In the genomic region with DNA sequence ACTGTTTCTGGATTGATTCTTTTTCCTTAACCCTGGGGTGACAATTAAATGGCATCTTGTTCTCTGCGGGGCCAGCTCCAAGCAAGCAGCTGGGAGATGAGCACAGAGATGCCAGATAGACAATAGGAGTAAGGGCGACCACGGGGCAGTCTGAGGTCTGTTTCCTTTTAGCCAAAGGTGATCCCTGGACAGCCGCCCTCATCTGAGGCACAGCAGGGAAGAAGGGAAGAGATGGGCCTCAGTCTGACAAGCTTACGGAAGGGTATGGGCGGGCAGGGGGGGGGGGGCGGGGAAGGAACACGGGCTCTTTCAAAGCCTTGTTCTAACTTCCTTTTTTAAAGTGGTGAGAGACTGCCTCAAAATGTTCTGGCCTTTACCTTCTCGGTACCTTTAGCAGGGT, we compare ENCODE assay signal across 21 mouse cellular contexts. TPM values are rescaled to one million over a fixed set of nuclear protein-coding genes. Genes with fewer than 3 reads are reported as not detected.
DNase-seq lines count a peak whose midpoint lies in the region; ATAC-seq and TF ChIP-seq lines count a peak whose summit lies in the region.
"Had no signal": no experiment of that assay in that cellular context is flagged by ENCODE, and none has a peak within 500 bp of the region (broad histone marks: within the 10 kb centered on the region; RNA-seq: fewer than 3 reads in every experiment).

No protein-coding gene starts in this region.

- intact Hi-C loops in gastrocnemius, adult 2 months (cut with DNase I): no loop called here
- intact Hi-C loops in left cerebral cortex, postnatal 4 days (cut with DNase I): no loop called here
- intact Hi-C loops in left cerebral cortex, postnatal 36 days (cut with DNase I): no loop called here

- 26% methylated on average over 9 of the region's 9 CpGs for WGBS in forebrain, embryonic 13.5 days

- peak; percentile 10 for DNase-seq in gastrocnemius, adult 2 months
- DNase-seq in gastrocnemius, adult 18-20 months (ENCODE audit: low spot score): no peak
- DNase-seq in left cerebral cortex, postnatal 4 days: peak; percentile 14
- no peak for DNase-seq in left cerebral cortex, postnatal 36 days (ENCODE audit: low spot score in 2 of 2)
- DNase-seq in right cerebral cortex, postnatal 25 days: no peak
- DNase-seq: adrenal gland, postnatal 10 days; B cell, adult 2 months; cerebellum, adult 11 months; cerebellum, adult 8-10 months; forebrain, postnatal 0 days; gastrocnemius, postnatal 36 days; heart, adult 2 months; heart, postnatal 14 days had no signal

- H3K9me3 ChIP-seq in forebrain, embryonic 13.5 days (replicated peaks): no peaks in the 10 kb centered on the region
- H3K9me3 ChIP-seq: embryonic facial prominence, embryonic 12.5 days; forebrain, embryonic 12.5 days; heart, embryonic 15.5 days had no signal

- no peak overlapping the region for H3K9ac ChIP-seq in forebrain, embryonic 13.5 days
- H3K9ac ChIP-seq: embryonic facial prominence, embryonic 12.5 days; forebrain, embryonic 12.5 days; forebrain, postnatal 0 days; heart, embryonic 15.5 days; hindbrain, embryonic 14.5 days had no signal

- H3K36me3 ChIP-seq in forebrain, embryonic 13.5 days (ENCODE audit: poor library complexity, severe bottlenecking): no peaks in the 10 kb centered on the region
- H3K36me3 ChIP-seq: embryonic facial prominence, embryonic 12.5 days; forebrain, embryonic 12.5 days; heart, embryonic 15.5 days had no signal

- H3K27me3 ChIP-seq in forebrain, embryonic 13.5 days: no peaks in the 10 kb centered on the region
- H3K27me3 ChIP-seq: embryonic facial prominence, embryonic 12.5 days; heart, embryonic 15.5 days had no signal

- ATAC-seq in megakaryocyte, adult 5-6 weeks (ENCODE audit: poor library complexity, severe bottlenecking): peak; percentile 47; the same call in 1 of the 2 replicates
- no peak for ATAC-seq in forebrain, embryonic 13.5 days
- ATAC-seq: CD4-positive, CD25-positive, alpha-beta regulatory T cell, adult 4 months; forebrain, postnatal 0 days had no signal

- H3K4me3 ChIP-seq in gastrocnemius, adult 2 months: no peak overlapping the region
- no peak overlapping the region for H3K4me3 ChIP-seq in forebrain, embryonic 13.5 days
- H3K4me3 ChIP-seq: embryonic facial prominence, embryonic 12.5 days; forebrain, embryonic 12.5 days; heart, adult 2 months; heart, embryonic 15.5 days had no signal

- H3K27ac ChIP-seq in gastrocnemius, adult 2 months: no peak overlapping the region
- H3K27ac ChIP-seq in forebrain, embryonic 13.5 days: no peak overlapping the region
- H3K27ac ChIP-seq: embryonic facial prominence, embryonic 12.5 days; forebrain, embryonic 12.5 days; heart, adult 2 months; heart, embryonic 15.5 days; hindbrain, embryonic 14.5 days had no signal

- H3K4me2 ChIP-seq in forebrain, embryonic 13.5 days: no peak overlapping the region; the same call in 1 of the 2 replicates
- H3K4me2 ChIP-seq: embryonic facial prominence, embryonic 12.5 days; forebrain, embryonic 12.5 days; heart, embryonic 11.5 days; heart, embryonic 15.5 days; hindbrain, embryonic 14.5 days had no signal

- H3K4me1 ChIP-seq in forebrain, embryonic 13.5 days: 0 out of 2 replicates have a peak, but pooled peaks cover 3% of the 10 kb centered on the region
- H3K4me1 ChIP-seq: embryonic facial prominence, embryonic 12.5 days; heart, embryonic 15.5 days had no signal

- TF ChIP-seq CTCF in gastrocnemius, adult 2 months (IDR thresholded peaks at IDR 0.05): no peak

RNA-seq across cellular contexts. Expression of a gene that starts 22.6 kb away (rescaled TPM):
- total RNA-seq in gastrocnemius, adult 2 months (2021): 10 to 100 TPM; 55.5 to 67.5 TPM
- total RNA-seq in gastrocnemius, adult 18-20 months (2021): 10 to 100 TPM; 51.0 to 57.7 TPM
- total RNA-seq in left cerebral cortex, postnatal 4 days (2021): 10 to 100 TPM; 25.7 to 27.6 TPM
- 10 to 100 TPM; 33.5 to 40.5 TPM for total RNA-seq in left cerebral cortex, postnatal 36 days (2021)
- 67.6 and 71.7 TPM in 2 replicates for total RNA-seq in megakaryocyte, adult 5-6 weeks (2015)
- 43.3 and 55.5 TPM in 2 replicates for total RNA-seq in megakaryocyte, adult 5-6 weeks (2017)
- polyA plus RNA-seq in forebrain, embryonic 13.5 days (2015; fragmentation: Nextera tagmentation; extraction: Ambion mirVana): 64.8 and 70.7 TPM in 2 replicates

Comparison
In these comparisons a context has a peak if more than half of its experiments do, and no peak if none do; other contexts are left out.
1. DNase-seq: peak in gastrocnemius, adult 2 months (single experiment) and left cerebral cortex, postnatal 4 days (single experiment); none in gastrocnemius, adult 18-20 months (single experiment), left cerebral cortex, postnatal 36 days (0 of 2) and right cerebral cortex, postnatal 25 days (single experiment).